Mouse (Mus musculus) left cerebral cortex, postnatal 4 days (tissue): ENCODE measurements around the gene Furin. TPM values are rescaled to one million over a fixed set of nuclear protein-coding genes. Genes with fewer than 3 reads are reported as not detected.
"Not testable (repeated sequence)": the region's sequence is repeated elsewhere in the genome, so short reads cannot be mapped to it uniquely, and the experiment has no call there.

Experiments used
- DNase-seq: peaks from one replicate; pipeline ENCODE4 v3.0.0-alpha.2; 2022
- intact Hi-C: fragments of 180-260 bp; cut with DNase I; formaldehyde crosslinking; loops from one replicate; pipeline ENCODE4 v1.15.1; 2025
- total RNA-seq, 2 experiments: library from RNA; stranded (reverse); gene quantifications; 2 replicates each; pipeline ENCODE4 v1.2.3; 2021

The Furin gene
- total RNA-seq, 2 experiments from 2014 or later = 41.5 to 44.8 TPM

DNA sequence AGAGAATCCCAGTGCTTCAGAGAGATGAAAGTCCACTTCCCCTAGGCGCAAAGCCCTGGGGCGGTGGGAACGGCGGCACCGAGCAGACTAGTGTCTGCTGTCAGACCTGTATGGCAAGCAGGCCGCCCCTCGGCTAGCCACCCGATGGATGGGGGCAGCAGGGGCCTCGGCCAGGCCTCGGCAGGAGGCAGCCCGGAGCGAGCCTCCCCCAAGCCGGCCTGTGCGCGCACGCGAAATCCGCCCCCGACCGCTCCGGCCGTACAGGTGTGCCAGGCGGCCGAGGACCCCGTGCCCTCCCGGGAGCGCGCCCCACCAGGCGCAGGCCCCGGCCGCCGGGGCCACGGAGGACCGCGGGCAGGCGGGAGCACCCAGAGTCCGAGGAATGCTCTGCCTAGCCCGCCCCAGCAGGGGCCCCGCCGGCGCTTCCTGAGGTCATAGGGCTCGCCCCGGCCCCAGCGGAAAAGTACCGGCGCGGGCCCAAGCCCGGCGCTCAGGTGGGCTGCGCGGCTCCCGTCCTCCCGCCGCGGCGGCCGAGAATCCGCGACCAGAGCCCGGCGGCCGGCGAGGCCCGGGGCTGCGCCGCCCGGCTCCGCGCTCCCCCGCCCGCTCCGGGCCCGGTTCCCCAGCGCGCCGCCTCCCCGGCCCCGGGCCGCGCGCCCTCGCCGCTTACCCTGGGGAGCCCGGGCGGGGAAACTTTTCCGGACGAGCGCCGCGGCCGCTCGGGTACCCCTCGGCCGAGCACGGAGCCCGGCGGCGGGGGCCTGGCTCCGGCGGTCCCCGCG, 3.2 kb downstream of the Furin start:
- intact Hi-C loops = no loop called here
- DNase-seq = peak; percentile 45

DNA sequence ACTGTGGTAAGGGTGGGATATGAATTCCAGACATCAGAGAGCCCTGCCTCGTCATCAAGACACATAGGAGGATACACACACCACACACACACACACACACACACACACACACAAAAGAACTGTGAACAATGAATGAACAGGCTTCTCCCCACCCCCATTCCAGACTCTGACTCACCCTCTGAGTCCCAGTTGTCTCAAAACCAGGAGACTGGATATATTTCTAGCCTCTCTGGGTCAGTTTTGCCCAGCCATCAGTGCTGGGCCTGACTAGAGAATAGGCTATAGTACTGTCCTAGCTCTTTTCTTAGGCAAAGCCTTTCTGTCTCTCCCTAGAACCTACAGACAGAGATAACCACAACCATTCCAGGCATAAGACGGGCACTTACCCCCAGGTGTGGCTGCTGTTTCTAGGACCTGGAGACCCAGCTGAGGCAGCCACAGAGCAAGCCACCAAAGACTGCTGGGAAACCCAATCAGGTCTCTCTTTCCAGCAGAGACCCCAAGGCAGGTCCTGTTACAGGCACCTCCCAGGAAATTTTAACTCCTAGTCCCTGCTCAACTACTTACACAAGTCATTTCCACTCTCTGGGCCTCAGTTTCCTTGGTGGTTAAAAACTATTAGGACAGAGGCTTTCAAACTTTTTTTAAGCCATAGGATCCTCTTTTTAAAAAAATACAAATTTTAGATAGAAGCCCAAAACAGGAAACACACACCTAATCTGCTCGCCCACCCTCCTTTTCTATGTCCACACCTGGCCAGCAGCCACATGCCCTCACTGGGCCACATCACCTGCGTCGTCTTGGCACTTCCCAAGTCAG, 4.0 kb downstream of the Furin start:
- intact Hi-C loops = no loop called here
- DNase-seq = no peak

GRCm38 (mm10) chr7:80400571-80400970, 4.7 kb downstream of the Furin start:
- no peak for DNase-seq
- intact Hi-C loops = no loop called here

DNA sequence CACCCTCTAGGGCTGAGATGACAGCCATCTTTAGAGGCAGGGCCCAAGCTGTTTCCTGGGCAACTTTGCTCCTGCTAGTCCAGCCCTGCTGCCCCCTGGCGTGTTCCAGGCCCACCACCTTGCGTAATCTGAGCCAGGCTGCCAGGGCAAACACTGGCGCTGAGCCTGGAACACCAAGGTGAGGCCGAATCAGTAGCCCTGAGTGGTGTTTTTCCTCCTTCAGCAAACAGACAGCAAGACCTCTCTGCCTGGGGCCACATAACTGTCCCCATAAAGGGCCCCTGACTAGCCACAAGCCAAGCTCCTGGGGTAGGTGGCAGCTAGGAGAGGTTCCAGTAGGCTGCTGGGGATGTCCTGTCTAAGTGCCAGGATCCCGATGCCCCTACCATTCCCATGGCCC, 5.1 kb downstream of the Furin start:
- peak; percentile 63 for DNase-seq
- intact Hi-C loops = no loop called here

DNA sequence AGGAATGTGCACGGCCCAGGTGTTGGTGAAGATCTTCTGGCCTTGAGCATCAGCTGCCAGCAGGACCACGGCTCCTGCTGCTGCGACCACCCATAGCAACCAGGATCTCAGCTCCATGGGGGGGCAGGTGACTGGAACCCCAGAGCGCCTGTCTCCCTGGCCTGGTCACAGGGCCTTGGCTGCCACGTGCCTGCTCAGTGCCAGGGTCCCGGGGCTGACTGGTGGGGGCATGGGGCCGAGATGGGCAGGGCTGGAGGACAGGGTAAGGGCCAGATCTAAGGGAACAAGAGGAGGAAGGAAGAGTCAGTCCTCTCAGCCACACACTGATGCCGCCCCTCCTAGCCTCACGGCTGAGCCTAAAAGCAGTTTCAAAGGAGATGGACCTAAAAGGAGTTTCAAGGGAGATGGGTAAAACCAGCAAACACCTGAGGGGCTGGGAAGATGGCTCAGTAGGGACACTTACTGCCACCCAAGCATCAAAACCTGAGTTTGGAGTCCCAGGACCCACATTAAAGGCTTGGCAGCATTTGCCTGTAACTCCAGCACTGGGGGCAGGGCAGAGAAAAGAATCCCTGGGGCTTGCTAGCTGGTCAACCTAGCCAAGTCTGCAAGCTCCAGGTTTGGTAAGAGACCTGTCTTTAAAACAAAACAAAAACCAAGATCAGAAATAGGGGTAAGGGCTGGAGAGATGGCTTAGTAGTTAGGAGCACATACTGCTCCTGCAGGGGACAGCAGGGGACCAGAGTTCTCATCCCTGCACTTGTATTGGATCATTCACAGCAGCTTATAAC, 6.4 kb downstream of the Furin start:
- intact Hi-C loops = no loop called here

DNA sequence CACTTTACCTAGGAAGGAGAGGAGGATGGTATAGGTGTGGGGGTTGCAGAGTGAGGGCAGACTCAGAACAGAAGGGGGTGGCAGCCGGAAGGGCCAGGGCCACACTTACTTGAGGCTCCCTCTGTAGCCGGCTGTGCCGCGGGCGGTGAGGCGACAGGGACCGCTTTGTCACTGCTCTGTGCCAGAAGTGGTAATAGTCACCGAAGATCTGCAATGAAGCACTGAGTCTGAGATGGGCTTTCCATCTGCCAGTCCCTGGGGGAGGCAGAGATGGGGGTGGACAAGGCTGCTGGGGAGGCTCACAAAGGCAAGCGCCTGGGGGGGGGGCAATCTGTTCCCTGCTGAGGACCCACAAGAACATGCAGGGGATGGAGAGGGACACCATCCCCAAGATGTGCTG, 7.2 kb downstream of the Furin start:
- no peak for DNase-seq
- intact Hi-C loops = no loop called here

More for the DNA sequence above, 6.4 kb downstream of the Furin start:
- DNase-seq = no peak

GRCm38 (mm10) chr7:80396427-80396826, 8.8 kb downstream of the Furin start:
- intact Hi-C loops, DNase-seq: not testable (repeated sequence)

DNA sequence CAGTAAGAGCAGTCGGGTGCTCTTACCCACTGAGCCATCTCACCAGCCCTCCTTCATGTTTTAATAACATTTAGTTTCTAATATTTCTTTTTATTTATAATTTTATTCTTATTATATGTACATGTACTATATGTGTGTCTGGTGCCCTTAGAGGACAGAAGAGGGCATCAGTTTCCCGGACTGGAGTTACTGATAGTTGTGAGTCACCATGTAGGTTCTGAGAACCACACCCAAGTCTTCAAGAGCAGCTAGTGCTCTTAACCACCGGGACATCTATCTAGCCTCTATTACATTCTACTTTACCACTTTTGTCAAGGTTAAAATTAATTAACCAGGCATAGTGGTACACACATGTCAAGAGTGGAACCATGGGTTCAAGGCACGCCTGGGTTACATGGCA, 10.6 kb downstream of the Furin start:
- intact Hi-C loops = no loop called here
- DNase-seq = no peak

DNA sequence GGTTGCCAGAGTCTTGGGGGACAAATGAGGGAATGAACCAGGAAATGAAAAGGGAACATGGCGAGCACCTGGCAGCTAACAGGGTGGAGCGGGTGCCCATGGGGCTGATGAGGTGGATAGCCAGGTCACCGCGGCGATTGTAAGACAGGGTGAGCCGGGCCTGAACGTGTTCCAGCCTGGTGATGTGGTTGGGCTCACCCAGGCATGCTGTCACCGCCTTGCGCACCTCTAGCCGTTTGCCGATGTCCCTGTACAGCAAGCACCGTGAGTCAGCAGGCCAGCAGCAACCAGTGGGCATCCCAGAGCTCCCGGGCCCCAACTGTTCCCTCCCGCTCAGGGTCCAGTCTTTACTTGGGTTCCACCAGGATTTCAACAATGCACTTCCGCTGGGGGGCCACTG, 13.1 kb downstream of the Furin start:
- no peak for DNase-seq
- intact Hi-C loops = no loop called here

GRCm38 (mm10) chr7:80387633-80388543, 17.3 kb downstream of the Furin start, which contains the start of gene Fes:
TSS of gene Fes (minus strand) at chr7:80387946.
- DNase-seq = no peak

GRCm38 (mm10) chr7:80387033-80387632, 18.1 kb downstream of the Furin start:
- no peak for DNase-seq
- intact Hi-C loops = loop anchor here (5.0 kb wide), 1 partner anchor 335 kb away; no protein-coding TSS in a partner anchor

More at GRCm38 (mm10) chr7:80387633-80388543, 17.3 kb downstream of the Furin start, which contains the start of gene Fes:
- intact Hi-C loops = loop anchor here (5.0 kb wide), 1 partner anchor 334 kb away; no protein-coding TSS in a partner anchor

- intact Hi-C loops = loop anchor here (5.0 kb wide), 1 partner anchor 336 kb away; no protein-coding TSS in a partner anchor
- DNase-seq = peak; percentile 93
Observed at GRCm38 (mm10) chr7:80386235-80386930, 18.9 kb downstream of the Furin start.

GRCm38 (mm10) chr7:80382919-80383318, 22.3 kb downstream of the Furin start:
- DNase-seq = no peak
- intact Hi-C loops = no loop called here

GRCm38 (mm10) chr7:80379531-80379930, 25.7 kb downstream of the Furin start:
- intact Hi-C loops = no loop called here
- no peak for DNase-seq

DNA sequence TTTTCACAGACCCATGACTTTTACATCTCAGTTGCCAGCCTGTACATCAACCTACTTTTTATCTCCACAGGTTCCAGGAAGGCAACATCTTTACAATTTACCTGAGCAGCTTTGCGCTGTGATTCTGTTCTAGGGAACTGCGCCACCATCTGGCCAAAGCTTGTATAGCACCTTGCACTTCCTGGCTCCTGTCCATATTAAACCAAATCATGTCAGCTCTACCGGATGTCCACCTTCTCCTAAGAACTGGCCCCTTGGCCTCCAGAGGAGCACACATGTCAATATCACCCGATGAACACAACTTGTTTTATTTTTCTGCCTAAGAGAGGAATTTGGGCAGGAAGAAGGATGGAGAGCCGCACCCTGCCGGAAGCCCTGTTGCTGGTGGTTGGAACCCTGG, 27.8 kb downstream of the Furin start:
- intact Hi-C loops = no loop called here

DNA sequence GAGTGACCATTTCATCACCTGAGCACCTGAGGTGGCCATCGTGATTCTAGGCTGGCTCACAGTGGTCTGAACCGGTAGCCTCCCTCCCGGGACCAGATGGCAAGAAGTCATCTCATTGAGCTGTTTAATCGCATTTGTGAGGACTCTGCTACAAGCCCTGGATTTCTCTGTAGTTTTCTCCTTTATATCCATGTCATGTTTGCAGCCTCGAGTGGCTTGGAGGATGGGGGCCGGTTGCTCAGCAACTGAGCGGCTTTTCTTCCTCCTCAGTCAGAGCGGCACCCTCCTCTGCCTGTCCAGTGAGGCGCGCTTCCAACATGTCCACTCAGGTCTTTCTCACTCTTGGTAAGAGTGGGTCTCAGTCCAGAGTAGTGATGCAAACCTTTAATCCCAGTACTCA, 29.0 kb downstream of the Furin start:
- intact Hi-C loops = no loop called here
- no peak for DNase-seq

More for the DNA sequence above, 27.8 kb downstream of the Furin start:
- DNase-seq = peak; percentile 55

- no peak for DNase-seq
- intact Hi-C loops = no loop called here
Observed at GRCm38 (mm10) chr7:80375376-80376039, 29.7 kb downstream of the Furin start.

DNA sequence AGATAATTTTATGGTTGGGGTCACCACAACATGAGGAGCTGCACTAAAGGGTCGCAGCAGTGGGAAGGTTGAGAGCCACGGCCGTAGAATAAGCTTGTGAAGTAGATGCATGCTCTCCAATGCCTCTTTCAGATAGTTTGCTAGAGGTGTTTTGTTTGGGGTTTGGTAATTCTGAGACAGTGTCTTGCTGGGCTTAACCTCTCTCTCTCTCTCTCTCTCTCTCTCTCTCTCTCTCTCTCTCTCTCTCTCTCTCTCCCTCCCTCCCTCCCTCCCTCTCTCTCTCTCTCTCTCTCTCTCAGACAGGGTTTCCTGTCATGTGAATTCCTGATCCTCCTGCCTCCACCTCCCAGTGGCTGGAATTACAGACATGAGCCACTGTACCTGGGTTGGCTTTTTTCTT, 30.5 kb downstream of the Furin start:
- DNase-seq = no peak
- intact Hi-C loops = no loop called here
